Mouse (Mus musculus): ENCODE measurements around the gene Hus1b.

GRCm38 (mm10) chr13:30986934-30987455 is 39.4 kb upstream of the Hus1b start:
- TF ChIP-seq POLR2A (IDR thresholded peaks at IDR 0.05; ENCODE audit: low read depth, low read length): no peak
- no peak for TF ChIP-seq CTCF (conservative IDR thresholded peaks at IDR 0.05; ENCODE audit: insufficient read depth, insufficient read length, low read depth, low read length)

Data from kidney, adult 2 months (tissue).